Mouse (Mus musculus): ENCODE data around the gene Tmbim4.

Tmbim4 gene

GRCm38 (mm10) chr10:120201131-120201921 is at the start of gene Tmbim4:
Gene Tmbim4, plus strand, starts transcription at chr10:120201590.
- CTCF ChIA-PET, result interaction anchor here (0.6 to 1.7 kb wide), 44 partner anchors 8 to 657 kb away, joined by 3 to 13 read pairs (median 3); partner anchors contain the start of genes Helb (in 1 of the 4) and Llph (in 1 of the 4)
- POLR2A ChIA-PET, result interaction anchor here in 3 of 4 experiments (0.6 to 1.7 kb wide), 6 partner anchors 22 to 397 kb away, joined by 3 to 10 read pairs (median 3); no protein-coding TSS in a partner anchor

GRCm38 (mm10) chr10:120151672-120152071 is 49.7 kb upstream of the Tmbim4 start:
- ChIA-PET POLR2A (interaction anchor here in 1 of 4 experiments (0.9 kb wide), 1 partner anchor 9 kb away, joined by 3 read pairs; no protein-coding TSS in a partner anchor), CTCF (no interaction called here)

DNA sequence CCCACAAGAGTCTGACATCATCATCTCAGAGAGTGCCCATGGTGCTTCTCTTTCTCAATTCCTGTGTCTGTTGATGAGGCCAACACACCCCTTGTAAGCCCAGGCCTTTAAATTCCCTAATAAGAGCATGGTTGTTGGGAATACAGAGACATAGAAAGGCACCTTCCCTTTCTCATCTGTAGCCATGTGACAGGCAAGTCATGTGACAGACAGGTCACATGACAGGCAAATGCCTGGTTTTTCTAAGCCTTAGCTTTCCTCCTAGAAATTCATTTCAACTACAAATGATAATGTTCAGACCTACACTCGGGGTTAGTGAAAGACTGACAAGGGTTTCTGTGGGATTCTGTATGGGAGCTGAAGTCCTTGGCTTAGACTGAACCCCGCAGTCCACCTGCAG is 47.5 kb upstream of the Tmbim4 start:
- ChIA-PET CTCF (no interaction called here), POLR2A (no interaction called here)

DNA sequence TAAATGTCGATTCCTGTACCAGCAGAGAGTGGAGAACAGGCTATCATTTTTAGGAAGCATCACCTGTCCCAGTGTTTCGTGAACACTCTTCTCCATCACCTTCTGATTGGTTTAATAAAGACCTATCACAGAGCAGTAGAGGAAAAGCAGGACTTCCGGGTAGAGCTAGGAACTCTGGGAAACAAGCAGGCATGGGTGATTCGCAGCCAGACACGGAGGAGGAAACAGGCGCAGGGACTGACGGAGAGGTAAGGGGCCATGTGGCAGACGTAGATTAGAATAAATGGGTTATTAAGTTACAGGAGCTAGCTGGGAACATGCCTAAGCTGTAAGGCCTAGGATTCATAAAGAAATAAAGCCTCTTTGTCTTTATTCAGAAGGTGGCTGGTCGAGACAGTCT is 40.9 kb upstream of the Tmbim4 start:
- ChIA-PET POLR2A (interaction anchor here in 3 of 4 experiments (1.0 to 1.5 kb wide), 6 partner anchors 9 to 1245 kb away, joined by 3 to 5 read pairs (median 4); no protein-coding TSS in a partner anchor), CTCF (no interaction called here)

DNA sequence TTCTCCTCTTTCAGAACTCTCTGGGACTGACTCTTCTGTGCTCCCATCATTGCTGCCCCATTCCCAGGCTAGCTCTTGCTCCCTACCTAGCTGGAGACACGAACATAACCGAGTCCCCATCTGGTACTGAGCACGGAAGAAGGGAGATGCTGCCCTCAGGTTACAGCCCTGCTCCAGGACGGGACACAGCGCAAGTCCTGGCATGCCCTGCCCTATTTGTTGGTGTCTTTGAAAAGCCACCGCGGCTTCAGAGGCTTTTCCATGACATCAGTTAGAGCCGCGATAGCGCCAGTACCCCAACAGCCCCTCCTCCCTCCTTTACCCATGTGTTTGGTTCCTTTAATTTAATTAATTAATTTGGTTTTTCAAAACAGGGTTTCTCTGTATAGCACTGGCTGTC is 38.5 kb upstream of the Tmbim4 start:
- ChIA-PET CTCF (interaction anchor here in 1 of 4 experiments (1.1 kb wide), 1 partner anchor 39 kb away, joined by 3 read pairs; the partner anchor contains the start of gene Irak3), POLR2A (interaction anchor here in 3 of 4 experiments (1.0 to 2.5 kb wide), 4 partner anchors 9 to 48 kb away, joined by 3 to 15 read pairs (median 6); no protein-coding TSS in a partner anchor)

DNA sequence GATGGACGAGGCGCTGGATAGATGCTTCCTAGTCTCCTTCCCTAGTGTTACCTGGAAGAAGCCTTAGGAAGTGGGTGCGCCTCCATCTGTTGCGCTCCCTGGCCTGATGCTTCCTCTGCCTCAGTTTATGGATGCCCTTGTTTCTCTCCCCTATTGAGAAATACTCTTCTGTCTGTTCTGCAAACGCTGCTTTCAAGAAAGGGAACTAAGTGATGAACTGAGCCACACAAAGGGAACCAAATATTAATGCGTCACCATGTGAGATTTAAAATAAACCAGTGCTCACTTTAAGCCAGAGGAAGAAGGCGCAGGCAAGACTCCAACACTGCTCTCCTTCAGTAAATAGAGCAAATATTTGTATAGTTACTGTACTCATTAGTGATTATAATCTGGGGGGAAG is 37.9 kb upstream of the Tmbim4 start:
- ChIA-PET CTCF (interaction anchor here in 1 of 4 experiments (1.1 kb wide), 1 partner anchor 39 kb away, joined by 3 read pairs; the partner anchor contains the start of gene Irak3), POLR2A (interaction anchor here in 2 of 4 experiments (1.2 to 2.5 kb wide), 2 partner anchors 8 to 48 kb away, joined by 3 to 15 read pairs; no protein-coding TSS in a partner anchor)

DNA sequence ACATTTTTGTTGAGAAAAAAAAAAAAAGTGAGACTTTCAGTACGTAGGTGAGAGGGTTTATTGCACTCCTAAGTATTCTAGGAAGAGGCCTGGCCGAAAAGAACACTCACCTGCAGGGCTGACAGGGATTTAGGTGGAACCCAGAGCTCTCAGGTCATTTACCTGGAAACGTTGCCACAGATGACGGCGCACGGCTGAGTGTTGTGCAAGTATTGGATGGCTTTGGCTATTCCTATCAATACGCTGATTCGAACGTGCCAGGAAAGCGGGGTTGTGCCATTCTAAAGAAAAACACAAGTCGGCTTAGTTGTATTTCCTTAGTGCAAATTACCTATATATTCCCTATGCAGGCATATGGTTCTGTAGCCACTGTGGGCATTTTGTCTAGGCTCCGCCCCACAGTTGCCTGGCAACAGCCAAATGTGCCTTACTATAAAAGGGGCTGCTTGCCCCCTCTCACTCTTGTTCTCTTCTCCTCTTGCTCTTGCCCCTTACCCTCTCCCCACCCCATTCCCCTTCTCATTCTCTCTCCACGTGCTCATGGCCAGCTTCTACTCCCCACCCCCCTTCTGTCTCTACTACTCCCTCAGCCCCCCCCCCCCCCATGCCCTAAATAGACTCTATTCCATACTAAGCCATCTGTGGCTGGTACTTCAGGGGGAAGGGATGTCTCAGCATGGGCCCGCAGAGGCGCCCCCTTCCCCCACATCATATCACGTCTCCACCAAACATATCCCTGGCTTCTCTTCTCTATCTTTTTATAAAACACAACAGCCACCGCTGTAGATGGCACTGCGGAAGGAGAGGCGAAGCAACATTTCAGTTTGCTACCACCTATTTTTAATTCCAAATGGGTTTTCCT is 36.2 kb upstream of the Tmbim4 start:
- CTCF ChIA-PET, result interaction anchor here in 1 of 4 experiments (0.9 kb wide), 1 partner anchor 139 kb away, joined by 3 read pairs; no protein-coding TSS in a partner anchor
- POLR2A ChIA-PET, result interaction anchor here in 2 of 4 experiments (0.7 to 1.1 kb wide), 4 partner anchors 10 to 424 kb away, joined by 3 to 5 read pairs (median 3); partner anchors contain the start of gene Irak3 (in 1 of the 2)

GRCm38 (mm10) chr10:120165793-120166503 is 35.4 kb upstream of the Tmbim4 start:
- ChIA-PET POLR2A (interaction anchor here in 2 of 4 experiments (0.7 to 1.6 kb wide), 9 partner anchors 8 to 912 kb away, joined by 3 to 6 read pairs (median 3); no protein-coding TSS in a partner anchor), CTCF (interaction anchor here in 2 of 4 experiments (0.6 to 0.9 kb wide), 3 partner anchors 36 to 138 kb away, joined by 3 read pairs; partner anchors contain the start of gene Irak3 (in 1 of the 2))

- ChIA-PET CTCF (no interaction called here), POLR2A (interaction anchor here in 3 of 4 experiments (0.6 to 1.6 kb wide), 4 partner anchors 8 to 17 kb away, joined by 3 to 6 read pairs (median 4); no protein-coding TSS in a partner anchor)
These were observed 33.3 kb upstream of the Tmbim4 start for GRCm38 (mm10) chr10:120168070-120168469.

- ChIA-PET POLR2A (interaction anchor here in 2 of 4 experiments (0.5 to 1.4 kb wide), 5 partner anchors 8 to 330 kb away, joined by 3 to 4 read pairs (median 3); no protein-coding TSS in a partner anchor), CTCF (interaction anchor here in 1 of 4 experiments (0.6 kb wide), 1 partner anchor 35 kb away, joined by 6 read pairs; no protein-coding TSS in a partner anchor)
These were observed 32.3 kb upstream of the Tmbim4 start for GRCm38 (mm10) chr10:120169064-120169463.

DNA sequence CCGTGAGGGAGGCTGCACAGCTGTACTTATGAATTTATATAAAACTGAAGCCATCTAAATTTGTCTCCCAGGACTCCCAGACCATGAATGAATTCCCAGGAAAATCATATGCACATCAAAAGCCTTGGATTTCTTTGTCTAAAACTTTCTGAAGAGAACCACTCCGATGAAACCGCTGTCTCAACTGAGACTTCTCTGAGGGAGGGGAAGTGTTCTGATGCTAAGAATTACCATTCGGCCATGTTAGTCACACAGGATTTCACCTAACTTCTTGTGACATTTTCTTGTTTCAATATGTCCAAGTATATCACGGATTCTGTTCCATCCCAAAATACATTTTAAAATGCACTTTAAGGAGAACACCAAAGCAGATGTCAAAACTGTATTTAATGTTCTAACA is 31.5 kb upstream of the Tmbim4 start:
- CTCF ChIA-PET, result no interaction called here
- POLR2A ChIA-PET, result interaction anchor here in 1 of 4 experiments (1.1 kb wide), 1 partner anchor 55 kb away, joined by 3 read pairs; no protein-coding TSS in a partner anchor

- POLR2A ChIA-PET, result no interaction called here
These were observed 31.1 kb upstream of the Tmbim4 start for GRCm38 (mm10) chr10:120170277-120170676.

DNA sequence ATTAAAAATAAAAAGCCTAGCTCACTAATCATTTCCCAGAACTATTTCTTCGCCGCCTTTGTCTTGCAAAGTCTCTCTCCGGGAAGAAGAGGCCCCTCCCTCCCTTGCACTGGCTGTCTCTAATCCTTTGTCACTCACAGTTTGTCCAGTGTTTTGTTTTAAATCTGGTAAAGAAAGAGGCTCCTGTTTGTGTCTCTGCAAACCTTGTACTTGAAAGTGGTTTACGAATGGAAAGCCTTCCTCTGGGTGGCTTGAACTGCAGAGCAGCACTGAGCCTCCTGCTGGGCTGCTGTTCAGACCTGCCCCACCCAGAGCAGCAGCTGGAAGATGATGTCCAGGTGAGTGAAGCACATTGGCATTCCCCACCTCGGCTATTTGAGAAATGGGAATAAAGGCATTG is 30.1 kb upstream of the Tmbim4 start:
- CTCF ChIA-PET, result interaction anchor here in 2 of 4 experiments (0.6 to 0.8 kb wide), 2 partner anchors 31 to 1158 kb away, joined by 4 read pairs; partner anchors contain the start of gene Irak3 (in 1 of the 2)

More at GRCm38 (mm10) chr10:120170277-120170676, 31.1 kb upstream of the Tmbim4 start:
- CTCF ChIA-PET, result no interaction called here

GRCm38 (mm10) chr10:120174192-120174705 is 27.1 kb upstream of the Tmbim4 start:
- CTCF ChIA-PET, result interaction anchor here in 1 of 4 experiments (1.9 kb wide), 1 partner anchor 27 kb away, joined by 10 read pairs; the partner anchor contains the start of genes Irak3 and Tmbim4
- POLR2A ChIA-PET, result interaction anchor here in 3 of 4 experiments (0.5 to 2.3 kb wide), 13 partner anchors 8 to 522 kb away, joined by 3 to 11 read pairs (median 3); partner anchors contain the start of genes Helb (in 1 of the 3) and Irak3 (in 1 of the 3)

More for the DNA sequence above, 30.1 kb upstream of the Tmbim4 start:
- POLR2A ChIA-PET, result interaction anchor here in 3 of 4 experiments (0.6 to 1.9 kb wide), 14 partner anchors 9 to 1731 kb away, joined by 3 to 15 read pairs (median 4); partner anchors contain the start of genes Tmbim4 (in 2 of the 3), Helb (in 1 of the 3), Irak3 (in 1 of the 3) and Llph (in 1 of the 3)

DNA sequence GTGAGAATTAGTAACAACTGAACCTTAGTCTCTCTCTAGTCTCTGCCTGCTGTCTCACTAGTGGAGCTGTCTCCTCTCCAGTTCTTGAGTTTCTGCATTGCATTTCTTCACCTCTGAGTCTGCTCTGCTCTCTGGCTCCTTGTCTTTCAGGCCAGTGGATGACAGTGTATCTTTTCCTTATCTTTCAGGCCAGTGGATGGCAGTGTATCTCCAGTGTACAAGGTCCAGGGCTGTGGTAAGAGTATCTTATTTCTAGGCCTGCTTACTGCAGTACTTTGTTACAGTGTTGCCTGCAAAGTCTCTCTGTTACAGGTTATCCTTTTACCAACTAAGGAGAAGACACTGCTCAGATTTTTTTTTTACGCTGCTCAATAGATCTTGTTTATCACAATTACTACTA is 18.5 kb upstream of the Tmbim4 start:
- CTCF ChIA-PET, result no interaction called here

GRCm38 (mm10) chr10:120183342-120183741 is 18.0 kb upstream of the Tmbim4 start:
- ChIA-PET POLR2A (interaction anchor here in 2 of 4 experiments (0.6 to 2.2 kb wide), 3 partner anchors 9 to 30 kb away, joined by 3 to 5 read pairs (median 4); no protein-coding TSS in a partner anchor), CTCF (interaction anchor here in 1 of 4 experiments (0.8 kb wide), 1 partner anchor 19 kb away, joined by 3 read pairs; the partner anchor contains the start of gene Irak3)

More for the DNA sequence above, 18.5 kb upstream of the Tmbim4 start:
- POLR2A ChIA-PET, result interaction anchor here in 1 of 4 experiments (2.2 kb wide), 1 partner anchor 9 kb away, joined by 5 read pairs; no protein-coding TSS in a partner anchor

- ChIA-PET POLR2A (interaction anchor here in 1 of 4 experiments (0.8 to 1.0 kb wide), 2 partner anchors 11 kb away, joined by 3 read pairs; no protein-coding TSS in a partner anchor), CTCF (no interaction called here)
These were observed 12.9 kb upstream of the Tmbim4 start for GRCm38 (mm10) chr10:120188513-120188912.
